Mouse (Mus musculus) retina, embryonic 14.5 days (tissue): ENCODE results near the gene Selenop.
A peak's percentile ranks its signal among the peaks of the same experiment; 100 is the strongest.
"Not testable (repeated sequence)": the region's sequence is repeated elsewhere in the genome, so short reads cannot be mapped to it uniquely, and the experiment has no call there.

ENCODE experiments used
- DNase-seq: peaks from one replicate; pipeline ENCODE4 v3.0.0-alpha.2; 2015; ENCODE audit warnings: low spot score

Selenop gene

DNA sequence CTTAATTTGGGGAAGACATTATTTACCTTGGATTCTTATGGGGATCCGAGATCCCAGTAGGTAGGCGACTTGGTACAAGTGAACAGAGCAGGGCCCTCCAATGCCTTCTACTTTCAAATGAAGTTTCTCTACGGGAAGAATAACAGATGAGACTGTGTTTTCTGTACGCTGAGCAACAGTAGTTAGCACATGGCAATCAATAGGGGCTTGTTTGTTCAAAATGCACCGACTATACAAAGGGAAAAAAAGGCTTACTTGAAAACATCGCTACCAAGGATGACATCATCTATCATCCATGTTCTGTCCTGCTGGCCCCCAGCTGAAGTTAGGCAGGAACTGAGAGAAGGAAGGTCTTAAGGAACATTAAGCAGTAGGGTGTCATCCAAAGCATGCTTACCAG is at the start of gene Selenop:
Selenop (plus strand) TSS at position 301 of the 400 bp plus-strand sequence.
- no peak for DNase-seq

DNA sequence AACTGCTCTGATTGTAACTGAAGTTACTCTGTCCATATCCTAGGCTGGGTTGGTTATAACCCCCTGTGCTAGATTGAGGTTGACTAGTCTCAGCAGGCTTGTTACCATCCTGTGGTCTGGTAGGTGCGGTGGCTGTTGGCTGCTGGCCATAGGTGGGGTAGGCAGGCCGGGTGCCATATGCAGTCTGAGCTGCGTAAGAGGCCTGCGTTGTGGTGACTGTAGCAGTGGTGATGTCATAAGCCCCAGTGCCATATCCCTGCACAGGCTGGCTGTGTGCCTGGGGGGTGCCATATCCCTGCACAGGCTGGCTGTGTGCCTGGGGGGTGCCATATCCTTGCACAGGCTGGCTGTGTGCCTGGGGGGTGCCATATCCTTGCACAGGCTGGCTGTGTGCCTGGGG is 49.7 kb upstream of the Selenop start:
- not testable (repeated sequence) for DNase-seq

DNA sequence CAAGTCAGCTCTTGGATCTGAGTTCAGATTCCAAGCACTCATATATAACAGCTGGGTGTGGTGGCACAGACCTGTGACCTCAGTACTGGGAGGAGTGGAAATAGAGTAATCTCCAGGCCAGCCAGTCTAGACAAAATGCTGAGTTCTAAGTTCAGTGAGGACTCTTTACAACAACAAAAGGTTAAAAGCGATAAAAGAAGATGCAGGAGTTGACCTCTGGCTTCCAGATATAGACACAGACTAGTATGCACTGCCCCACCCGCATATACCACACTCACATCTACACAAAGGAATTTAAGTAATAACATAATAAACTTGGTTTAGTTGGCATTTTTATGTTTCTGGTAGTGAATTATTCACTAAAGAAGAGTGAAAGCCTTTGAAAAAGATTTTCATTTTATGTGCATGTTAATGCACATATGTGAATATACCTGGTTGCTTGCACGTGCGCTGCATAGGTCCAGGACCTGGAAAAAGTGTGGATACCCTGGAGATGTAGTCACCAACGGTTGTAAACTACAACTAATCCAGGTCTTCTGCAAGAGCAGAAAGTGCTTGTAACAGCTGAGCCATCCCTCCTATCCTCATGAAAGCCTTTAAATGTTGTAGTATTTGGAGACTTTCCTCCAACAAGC is 45.4 kb upstream of the Selenop start:
- DNase-seq = no peak

DNA sequence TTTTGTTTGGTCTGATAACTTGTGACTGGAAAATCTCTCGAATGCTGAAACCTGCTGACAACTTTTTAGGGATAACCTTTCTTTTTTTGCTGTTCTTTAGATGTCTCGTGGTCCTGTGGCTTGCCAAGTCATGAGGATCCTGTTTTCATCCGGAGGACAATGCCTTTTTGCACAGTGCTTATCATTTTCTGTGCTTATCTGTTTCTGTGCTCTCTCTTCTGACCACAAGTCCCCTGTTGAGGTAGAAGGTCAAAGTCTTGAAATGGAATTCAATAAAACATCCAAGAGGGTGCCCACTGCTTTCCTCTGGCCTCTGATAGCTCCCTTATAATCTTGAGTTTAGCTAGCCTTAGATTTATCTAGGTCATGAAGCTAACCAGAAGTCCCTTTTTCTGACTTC is 41.8 kb upstream of the Selenop start:
- DNase-seq = no peak

DNA sequence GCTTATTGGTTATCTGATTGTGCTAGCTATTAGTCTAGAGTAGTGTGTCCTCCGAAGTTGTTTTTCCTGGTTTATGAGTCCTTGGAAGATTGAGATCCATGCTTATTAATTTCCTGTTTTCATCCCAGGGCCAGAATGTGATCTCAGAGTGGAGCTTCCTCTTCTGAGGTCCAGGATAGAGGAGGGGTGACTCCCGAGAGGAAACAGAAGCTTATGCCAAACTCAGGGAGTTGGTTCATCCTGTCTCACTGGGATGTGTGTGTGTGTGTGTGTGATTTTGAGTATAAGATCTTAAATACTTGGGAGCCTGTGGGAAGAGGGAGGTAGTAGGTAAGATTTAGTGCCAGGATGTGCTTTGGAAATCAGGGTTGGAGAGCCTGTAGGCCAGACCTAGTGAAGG is 40.2 kb upstream of the Selenop start:
- no peak for DNase-seq

DNA sequence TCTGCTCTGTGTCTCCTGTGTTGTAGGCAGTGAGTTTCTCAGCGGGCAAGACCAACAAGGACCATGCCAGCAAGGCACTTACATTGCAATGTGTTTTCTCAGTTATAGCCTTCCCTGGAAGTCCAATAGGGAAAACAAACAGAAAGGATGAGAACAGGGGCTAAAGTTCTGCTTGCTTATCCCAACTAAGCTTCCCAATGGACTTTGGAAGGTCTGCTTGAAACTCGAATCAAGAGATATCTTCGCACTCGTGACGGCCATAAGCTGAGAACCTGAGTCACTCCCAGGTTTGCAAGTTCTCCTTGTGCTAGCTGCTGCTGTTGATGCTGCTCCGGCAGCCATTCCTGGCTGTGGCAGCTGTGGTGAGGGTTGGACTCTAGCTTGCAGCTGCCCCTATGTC is 39.4 kb upstream of the Selenop start:
- DNase-seq = no peak

DNA sequence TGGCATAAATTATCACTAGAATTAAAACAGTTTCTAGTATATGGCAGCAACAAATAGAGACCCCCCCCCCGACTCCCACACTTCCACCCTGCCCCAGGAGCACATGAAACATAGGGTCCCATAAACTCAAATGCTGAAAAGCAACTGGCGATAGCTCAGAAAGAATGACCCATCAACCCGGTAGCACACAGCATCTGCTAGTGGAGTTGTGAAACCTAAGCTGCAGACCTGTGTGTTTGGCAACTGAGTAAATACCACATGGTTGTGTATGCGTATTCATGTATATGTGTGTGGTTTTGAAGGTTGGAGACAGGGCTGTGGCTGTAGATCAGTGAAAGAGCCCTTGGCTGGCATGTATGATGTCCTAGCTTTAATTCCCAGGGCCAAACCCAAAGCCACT is 37.3 kb upstream of the Selenop start:
- no peak for DNase-seq

DNA sequence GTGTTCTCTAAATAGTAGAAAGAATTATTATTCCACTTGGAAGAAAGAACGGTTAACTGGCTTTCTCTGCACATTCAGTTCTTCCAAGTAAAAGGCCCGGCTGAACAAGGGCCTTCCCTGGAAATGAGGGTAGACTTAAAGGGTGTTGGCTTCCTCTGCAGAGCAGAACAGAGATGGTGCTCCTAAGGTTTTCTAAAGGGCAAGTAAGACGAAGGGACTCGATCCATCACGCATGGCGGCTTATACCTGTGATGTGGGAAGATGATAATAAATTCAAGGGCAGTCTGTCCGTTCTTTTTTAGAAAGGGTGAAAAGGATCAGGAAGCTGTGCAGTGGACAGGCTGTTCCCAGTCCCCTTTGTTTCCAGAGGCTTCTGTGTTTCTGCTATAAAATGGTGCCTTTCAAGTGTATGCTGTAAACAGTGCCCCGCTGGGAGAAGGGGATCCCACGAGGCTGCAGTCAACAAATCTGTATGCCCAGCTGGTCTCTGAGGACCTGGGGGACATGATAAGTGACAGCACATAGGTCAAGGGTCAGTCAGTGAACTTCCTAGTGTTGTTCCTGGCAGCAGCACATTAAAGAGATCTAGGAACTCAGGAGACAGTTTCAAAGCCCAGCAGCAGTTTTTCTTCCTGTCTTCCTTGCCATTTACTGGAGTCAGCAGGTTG is 36.0 kb upstream of the Selenop start:
- DNase-seq = peak; percentile 19

DNA sequence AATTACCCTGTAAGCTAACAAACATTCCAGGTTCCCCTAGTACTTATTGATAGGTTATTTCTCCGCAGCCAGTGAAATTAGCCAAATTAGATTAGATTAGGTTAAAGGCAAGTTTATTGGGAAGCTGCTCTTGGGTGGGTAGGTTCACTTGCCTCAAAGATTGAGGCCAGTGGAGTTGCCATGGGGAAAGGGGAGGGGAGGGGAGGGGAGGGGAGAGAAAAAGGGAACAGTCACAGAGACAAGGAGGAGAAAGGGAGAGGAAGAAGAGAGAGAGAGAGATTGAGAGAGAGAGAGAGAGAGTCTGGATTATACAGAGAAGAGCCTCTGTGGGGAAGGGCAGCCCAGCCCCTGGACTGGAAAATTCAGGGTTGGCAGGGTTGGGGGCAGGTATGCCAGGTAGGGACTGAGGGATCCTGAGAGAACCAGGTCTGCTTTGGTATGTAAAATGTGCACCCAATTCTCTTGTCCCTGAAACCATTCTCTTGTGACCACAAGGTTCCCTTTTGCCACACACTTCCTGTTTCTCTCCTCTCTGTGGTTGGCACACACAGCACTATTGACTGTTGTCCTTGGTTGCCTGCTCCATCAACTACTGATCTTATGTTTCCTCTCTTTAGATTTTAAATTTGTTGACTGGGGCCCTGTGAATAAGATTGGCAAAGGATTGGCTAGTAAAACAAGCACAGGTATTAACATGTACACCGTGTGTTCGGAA is 34.4 kb upstream of the Selenop start:
- DNase-seq = no peak

DNA sequence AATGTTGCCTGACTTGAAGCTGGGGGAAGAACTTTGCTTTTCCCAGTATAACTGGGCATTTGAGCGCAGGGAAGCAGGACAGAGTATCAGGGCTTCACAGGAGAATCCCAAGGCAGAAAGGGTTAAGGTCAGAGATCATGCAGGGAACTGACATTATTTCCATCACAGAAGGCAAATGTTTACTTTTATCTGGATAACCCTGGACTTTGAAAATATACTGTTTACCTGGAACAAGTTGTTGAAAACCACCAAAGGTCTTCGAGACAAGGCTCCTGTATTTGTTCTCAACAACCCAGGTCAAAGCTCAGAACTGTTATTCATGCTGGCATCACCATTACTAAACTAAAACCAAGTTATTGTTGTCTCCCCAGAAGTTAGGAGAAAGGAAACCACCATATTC is 32.0 kb upstream of the Selenop start:
- DNase-seq = no peak

DNA sequence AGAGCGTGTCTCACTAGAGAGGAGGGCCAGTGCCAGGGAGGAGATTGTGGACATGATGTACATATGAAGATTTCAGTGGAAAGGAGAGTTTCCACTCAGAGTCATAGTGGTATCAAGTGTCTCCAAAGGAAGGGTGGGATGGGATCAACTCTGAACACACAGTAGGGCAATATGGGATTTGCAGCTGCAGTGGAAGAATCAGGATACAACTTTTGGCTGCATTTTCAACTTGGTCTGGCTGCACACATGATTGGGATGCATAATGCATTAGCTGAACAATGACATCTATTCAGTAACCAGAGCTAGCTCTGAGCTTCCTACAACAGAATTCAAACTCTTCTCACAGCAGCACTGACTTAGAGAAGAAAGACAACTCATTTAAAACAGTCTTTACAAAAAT is 30.4 kb upstream of the Selenop start:
- no peak for DNase-seq

DNA sequence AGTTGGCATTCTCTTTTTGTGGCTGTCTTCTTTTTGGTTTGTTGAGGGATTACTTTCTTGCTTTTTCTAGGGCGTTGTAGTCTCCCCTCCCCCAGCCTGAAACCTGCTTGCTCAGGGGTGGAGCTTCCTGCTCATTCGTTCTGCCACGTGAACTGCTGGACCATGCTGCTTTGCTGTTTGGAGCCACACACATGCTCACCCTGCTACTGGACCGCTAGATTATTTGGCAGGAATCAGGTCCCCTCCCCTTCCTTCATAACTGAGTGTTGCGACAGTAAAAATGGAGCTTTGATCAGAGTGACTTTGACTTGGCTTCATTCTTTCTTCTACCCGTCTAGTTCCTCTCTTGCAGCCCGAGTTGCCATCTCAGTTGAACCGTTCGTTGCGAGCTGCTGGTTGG is 23.3 kb upstream of the Selenop start:
- not testable (repeated sequence) for DNase-seq

DNA sequence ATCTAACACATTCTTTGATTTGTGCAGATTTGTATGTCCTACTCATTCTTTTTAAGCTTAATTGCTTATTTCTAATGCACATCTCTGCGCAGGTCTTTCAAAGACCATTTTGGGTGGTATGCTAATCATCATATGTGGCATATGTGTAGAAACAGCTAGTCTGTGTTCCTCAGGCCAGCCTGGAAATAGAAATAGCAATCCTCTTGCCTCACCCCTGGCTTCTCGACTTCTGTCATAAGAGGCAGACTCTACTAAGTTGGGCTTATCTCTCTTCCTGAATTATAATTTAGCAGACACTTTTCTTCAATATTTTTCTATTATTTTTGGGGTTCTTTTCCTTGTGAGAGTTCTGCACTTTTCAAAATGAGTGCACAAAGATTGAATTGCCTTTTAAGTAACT is 17.7 kb upstream of the Selenop start:
- no peak for DNase-seq

DNA sequence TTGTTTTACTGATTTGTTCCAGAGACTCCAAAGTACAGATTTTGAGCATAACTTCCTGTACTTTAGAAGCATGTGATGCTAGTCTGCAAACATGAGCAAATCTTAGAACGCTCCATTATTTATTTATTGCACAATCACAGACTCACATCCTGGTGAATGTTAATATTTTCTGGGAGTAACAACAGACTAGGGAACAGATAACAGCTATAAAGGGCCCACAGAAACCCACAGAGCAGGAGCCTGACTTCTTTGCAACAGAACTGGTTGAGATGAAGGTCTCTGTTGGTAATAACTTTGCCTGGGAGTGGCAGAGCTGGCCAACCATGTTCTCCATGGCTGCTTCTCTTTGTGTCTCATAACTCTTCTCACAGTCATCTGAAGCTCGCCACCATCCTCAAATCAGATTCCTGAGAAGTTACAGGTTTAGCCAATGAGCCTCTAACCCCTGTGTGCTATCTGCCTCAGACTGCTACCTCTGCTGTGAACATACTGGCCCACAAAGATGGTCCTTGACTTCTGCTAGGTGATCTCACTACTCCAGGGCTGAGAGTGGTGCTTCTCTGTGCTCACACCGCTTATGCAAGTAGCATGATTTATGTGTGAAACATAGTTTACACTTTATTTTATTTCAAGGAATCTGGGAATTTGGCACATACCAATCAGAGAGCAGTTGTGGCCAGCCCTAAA is 17.2 kb upstream of the Selenop start:
- no peak for DNase-seq

DNA sequence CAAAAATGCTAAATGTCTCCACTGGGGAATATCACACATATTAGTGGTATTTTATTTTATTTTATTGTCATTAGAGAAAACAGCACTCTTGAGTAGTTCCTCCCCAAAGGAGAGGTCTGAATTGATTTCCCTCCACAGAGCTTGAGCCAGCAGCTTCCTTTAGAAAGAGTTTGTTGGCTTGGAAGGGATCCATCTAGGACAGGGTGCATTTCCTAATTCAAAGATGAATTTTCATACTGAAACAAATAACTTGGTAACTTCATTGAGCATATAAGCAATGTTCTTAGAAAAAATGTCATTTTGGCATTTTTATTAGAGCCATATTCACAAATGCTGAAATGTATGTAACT is 16.7 kb upstream of the Selenop start:
- DNase-seq = no peak

DNA sequence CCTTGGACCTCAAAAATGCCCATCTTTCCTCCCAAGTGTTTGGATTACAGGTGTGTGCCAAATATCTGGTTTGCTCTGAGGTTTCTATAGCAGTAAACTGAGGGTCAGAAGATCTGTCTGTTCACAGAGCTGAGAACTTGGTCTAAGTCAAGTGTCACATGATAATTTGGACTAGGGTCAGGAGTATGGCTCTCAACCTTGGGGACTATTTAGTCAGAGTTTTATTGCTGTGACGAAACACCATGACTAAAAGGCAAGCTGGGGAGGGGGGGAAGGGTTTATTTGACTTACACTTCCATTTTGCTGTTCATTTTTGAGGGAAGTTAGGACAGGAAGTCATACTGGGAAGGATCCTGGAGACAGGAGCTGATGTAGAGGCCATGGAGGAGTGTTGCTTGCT is 9.3 kb upstream of the Selenop start:
- no peak for DNase-seq

DNA sequence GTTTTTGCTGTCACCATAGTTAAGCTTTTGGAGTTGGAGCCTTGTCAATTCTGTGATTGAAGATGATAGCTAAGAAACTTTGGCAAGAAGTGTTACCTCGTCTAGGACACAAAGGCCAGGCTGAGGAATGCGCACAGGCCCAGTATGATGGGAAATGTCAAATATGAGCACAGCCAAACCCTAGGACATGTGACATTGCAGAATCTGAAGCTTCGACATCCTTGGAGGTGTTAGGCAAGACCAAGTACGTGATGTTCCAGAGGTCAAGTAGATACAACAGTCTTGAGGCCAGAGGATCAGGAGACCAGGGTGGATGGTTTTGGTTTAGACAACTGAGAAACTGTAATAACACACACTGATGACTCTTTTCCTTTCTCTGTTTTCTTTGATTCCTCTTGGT is 8.0 kb upstream of the Selenop start:
- DNase-seq = no peak

DNA sequence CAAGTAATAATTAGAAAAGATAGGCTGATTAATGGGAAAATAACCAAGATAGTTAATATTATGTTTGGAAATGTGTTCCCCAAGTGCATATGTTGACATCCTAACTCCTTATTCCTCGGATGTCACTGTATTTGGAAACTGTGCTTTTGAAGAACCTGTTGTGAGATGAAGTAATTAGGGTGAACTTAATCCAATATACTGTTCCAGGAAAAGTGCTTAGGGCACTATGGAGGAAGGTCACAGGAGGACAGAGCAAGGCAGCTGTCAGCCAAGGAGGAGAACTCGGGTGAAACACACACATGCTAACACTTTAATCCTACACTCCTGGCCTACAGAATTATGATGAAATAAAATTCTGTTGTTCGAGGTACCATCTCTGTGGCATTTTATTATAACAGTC is 5.5 kb upstream of the Selenop start:
- DNase-seq = no peak

DNA sequence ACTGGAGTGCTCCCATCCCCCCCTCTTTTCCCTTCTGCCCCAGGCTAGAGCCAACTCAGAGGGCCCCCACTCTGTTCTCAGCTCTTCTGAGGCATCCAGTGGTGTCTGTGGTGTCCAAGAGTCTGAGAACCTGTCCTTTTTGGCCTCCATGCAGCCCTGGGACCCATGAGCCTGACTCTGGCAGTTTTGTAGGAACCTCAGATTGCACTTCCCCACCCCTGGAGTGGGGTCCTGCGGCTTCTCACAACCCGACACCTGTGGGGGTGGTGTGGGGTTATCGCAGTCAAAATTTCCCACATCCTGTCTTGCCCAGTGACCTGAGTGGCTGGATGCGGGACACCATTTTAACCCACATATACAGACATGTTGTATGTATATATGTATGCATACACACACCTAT is 4.1 kb upstream of the Selenop start:
- DNase-seq = no peak

DNA sequence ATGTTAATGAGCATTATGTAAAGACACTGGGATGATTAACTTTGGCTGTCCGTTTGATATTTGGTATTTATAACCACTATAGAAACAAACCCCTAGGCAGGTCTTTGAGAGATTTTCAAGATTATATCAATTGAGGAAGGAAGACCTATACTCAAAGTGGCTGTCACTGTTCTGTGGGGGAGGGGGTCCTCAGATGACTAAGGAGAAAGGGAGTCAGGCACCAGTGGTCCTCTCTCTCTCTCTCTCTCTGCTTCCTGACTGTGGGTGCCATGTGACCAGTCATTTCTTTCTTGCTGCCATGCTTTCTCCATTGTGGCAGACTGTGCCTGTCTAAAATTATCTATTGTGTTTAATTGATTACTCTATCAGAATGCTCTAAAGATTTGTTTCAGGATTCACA is 3.5 kb upstream of the Selenop start:
- DNase-seq = no peak

DNA sequence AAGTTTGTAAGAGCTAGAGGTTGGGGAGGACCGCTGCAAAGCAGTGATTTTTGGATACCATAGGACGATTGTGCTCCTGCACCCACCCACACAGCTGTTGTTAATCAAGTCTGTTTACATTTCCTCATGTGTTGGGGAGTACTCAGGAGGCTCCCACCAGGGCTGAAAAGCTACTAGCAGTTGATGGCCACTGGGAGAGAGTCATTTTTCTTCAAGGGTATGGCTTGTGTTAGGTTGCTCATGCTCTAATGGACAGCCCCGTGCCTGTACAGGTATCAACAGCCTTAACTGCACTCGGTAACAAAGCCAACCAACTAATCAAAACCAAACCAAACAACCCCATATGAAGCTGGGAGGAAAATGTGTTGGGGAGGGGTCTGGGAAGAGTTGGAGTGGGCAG is 1.1 kb downstream of the Selenop start:
- DNase-seq = no peak

DNA sequence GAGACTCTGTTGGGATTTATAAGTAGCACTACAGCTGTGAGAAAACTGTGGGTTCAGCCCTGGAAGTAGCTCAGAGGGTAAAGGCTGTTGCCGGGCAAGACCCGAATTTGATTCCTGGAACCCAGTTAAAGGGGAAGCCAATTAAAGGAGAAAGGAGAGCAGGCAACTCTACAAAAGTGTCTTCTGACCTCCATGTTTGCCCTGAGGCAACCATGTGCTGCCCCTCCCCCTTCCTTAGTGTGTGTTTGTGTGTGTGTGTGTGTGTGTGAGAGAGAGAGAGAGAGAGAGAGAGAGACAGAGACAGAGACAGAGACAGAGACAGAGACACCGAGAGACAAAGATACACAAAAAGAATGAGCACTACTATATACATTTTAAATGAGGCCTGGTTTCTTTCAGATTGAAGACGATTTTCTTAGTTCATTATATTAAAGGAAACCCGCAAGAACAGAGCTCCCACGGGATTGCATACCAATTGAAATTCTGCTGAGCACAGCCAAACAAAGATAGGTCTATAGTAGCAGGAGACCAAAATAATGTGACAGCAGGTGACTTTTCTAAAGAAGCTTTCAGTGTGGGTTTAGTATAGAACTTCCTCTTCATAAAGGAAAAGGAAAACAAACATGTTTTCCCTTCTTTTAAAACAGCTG is 1.8 kb downstream of the Selenop start:
- no peak for DNase-seq

DNA sequence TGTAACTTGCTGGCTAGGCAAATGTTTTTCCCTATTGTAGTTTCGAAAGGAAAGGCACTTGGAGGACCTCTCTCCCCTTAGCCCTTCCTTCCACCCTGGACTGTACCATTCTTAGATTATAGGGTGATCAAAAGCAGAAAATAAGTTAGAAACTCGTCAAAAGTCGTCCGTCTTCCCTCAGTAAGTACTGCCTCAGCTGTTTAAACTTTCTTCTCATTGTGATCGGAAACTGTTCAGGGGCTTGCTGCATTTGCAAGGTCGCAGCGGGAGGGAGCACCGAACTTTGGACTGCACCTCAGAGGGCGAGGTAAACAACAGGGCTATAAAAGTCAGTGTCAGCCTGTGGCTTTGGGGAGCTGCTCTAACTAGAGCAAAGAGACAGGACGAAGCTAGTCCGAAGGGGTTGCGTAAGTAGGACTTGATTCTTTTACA is 2.3 kb downstream of the Selenop start:
- DNase-seq = peak; percentile 60
